Mouse (Mus musculus): ENCODE measurements around the gene Lclat1. TPM values are rescaled to one million over a fixed set of nuclear protein-coding genes. Genes with fewer than 3 reads are reported as not detected.
A peak's percentile ranks its signal among the peaks of the same experiment; 100 is the strongest.
"Not testable (repeated sequence)": the region's sequence is repeated elsewhere in the genome, so short reads cannot be mapped to it uniquely, and the experiment has no call there.

The Lclat1 gene
- total RNA-seq, 2 experiments from 2014 or later, result 8.7 to 16.8 TPM

- no peak for ATAC-seq (replicated peaks; ENCODE audit: low FRiP score, low TSS enrichment, poor library complexity, severe bottlenecking)
These were observed 148.0 kb downstream of the Lclat1 start for GRCm38 (mm10) chr17:73255801-73256200.

DNA sequence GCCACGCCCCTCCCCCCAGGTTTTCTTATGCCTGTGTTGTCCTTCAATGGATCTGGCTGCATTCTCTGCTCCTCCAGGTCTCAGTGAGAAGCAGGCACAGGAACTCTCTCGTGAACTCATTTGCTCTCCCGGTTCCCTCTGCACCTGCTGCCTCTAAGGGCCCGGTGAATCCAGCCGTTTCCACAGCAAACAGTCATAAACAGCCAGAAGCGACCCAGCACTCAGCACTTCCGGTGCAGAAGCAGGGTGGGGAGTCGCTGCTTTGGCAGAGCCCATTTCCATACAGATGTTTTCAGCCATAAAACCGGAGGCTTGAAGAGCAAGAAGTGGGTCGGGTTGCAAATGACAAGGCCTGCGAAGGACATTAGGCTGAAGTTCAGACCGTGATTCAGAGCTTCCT, 150.8 kb downstream of the Lclat1 start:
- no peak for ATAC-seq (replicated peaks; ENCODE audit: low FRiP score, low TSS enrichment, poor library complexity, severe bottlenecking)

DNA sequence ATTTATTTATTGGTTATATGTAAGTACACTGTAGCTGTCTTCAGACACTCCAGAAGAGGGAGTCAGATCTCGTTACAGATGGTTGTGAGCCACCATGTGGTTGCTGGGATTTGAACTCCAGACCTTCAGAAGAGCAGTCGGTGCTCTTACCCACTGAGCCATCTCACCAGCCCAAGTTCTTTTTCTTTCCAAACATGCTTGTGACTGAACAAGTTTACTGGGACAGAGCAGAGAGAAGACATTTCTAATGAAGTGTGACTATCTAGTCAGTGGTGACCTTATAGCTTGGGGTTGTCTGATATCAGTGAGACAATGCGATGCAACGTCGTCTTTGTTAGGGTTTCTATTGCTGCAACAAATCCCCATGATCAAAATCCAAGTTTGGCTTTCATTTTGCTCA, 151.5 kb downstream of the Lclat1 start:
- ATAC-seq (replicated peaks; ENCODE audit: low FRiP score, low TSS enrichment, poor library complexity, severe bottlenecking), result not testable (repeated sequence)

DNA sequence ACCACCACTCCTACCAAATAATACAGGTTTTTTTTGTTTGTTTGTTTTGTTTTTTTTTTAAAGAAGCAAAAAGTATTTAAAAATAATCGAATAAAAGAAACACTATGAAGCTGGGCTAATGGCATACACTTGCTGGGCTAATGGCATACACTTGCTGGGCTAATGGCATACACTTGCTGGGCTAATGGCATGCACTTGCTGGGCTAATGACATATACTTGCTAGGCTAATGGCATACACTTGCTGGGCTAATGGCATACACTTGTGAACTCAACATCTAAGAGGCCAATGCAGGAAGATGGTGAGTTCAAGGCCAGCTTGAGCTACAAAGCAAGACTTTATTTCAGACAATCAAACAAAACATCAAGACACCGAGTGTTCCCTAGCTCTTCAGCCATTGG, 154.8 kb downstream of the Lclat1 start:
- ATAC-seq (replicated peaks; ENCODE audit: low FRiP score, low TSS enrichment, poor library complexity, severe bottlenecking), result no peak

DNA sequence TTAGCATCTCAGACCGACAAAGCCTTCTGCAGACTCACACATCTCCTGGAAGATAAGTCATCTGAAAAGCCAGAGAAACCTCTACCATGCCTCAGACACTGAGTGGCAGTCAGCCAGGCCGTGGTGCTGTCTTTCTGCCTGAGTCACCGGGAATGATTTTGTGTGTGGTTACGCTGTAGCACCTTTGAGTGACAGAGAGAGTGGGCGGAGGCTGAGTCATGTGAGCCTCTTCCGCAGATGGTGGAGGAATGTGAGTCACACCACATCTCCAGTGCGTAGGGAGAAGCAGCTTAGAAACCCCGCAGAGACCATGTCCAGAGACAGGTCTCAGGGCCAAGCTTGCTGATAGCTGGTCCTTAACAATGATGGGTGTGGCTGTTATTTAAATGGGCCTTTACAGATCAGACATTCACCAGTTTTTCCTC, 155.3 kb downstream of the Lclat1 start:
- ATAC-seq (replicated peaks; ENCODE audit: low FRiP score, low TSS enrichment, poor library complexity, severe bottlenecking), result peak; percentile 93

GRCm38 (mm10) chr17:73270871-73271796, 163.3 kb downstream of the Lclat1 start:
- no peak for ATAC-seq (replicated peaks; ENCODE audit: low FRiP score, low TSS enrichment, poor library complexity, severe bottlenecking)

GRCm38 (mm10) chr17:73271797-73272600, 164.2 kb downstream of the Lclat1 start:
- ATAC-seq (replicated peaks; ENCODE audit: low FRiP score, low TSS enrichment, poor library complexity, severe bottlenecking), result no peak

- no peak for ATAC-seq (replicated peaks; ENCODE audit: low FRiP score, low TSS enrichment, poor library complexity, severe bottlenecking)
These were observed 166.0 kb downstream of the Lclat1 start for GRCm38 (mm10) chr17:73273809-73274208.

DNA sequence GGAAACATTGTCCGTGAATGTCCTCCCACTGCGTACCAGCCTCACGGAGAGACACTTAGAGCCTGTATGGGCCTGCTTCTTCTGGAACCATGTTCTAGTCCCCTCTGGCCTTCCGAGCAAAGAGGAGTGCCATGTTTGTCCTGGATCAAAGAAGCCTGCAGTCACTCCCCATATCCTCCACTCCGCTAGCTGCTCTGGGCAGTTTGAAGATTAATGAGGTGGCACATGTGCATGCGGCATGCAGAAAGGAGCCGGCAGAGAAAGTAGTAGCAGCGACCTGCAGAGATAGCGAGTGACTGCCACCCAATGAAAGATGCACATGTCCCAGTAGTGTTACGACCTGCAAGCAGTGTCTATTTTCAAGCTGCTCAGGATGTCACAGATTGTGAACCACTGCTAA, 167.3 kb downstream of the Lclat1 start:
- no peak for ATAC-seq (replicated peaks; ENCODE audit: low FRiP score, low TSS enrichment, poor library complexity, severe bottlenecking)

- ATAC-seq (replicated peaks; ENCODE audit: low FRiP score, low TSS enrichment, poor library complexity, severe bottlenecking), result peak; percentile 75; the same call in 1 of the 2 replicates
These were observed 170.0 kb downstream of the Lclat1 start for GRCm38 (mm10) chr17:73277770-73278169.

GRCm38 (mm10) chr17:73282702-73283101, 174.9 kb downstream of the Lclat1 start:
- ATAC-seq (replicated peaks; ENCODE audit: low FRiP score, low TSS enrichment, poor library complexity, severe bottlenecking), result not testable (repeated sequence)

GRCm38 (mm10) chr17:73284301-73284700, 176.5 kb downstream of the Lclat1 start:
- ATAC-seq (replicated peaks; ENCODE audit: low FRiP score, low TSS enrichment, poor library complexity, severe bottlenecking), result no peak

Other genes with a start within 250 kb of the Lclat1 start
- 5.4 and 7.4 TPM in 2 replicates for gene Lbh, start 189.7 kb upstream of the Lclat1 start, total RNA-seq (2014; fragmentation: Nextera tagmentation)
- 3.9 and 4.4 TPM in 2 replicates for gene Lbh, start 189.7 kb upstream of the Lclat1 start, total RNA-seq (2017)